Mouse (Mus musculus): ENCODE data around the gene Mapk3. TPM values are rescaled to one million over a fixed set of nuclear protein-coding genes. Genes with fewer than 3 reads are reported as not detected.
"Not testable (repeated sequence)": the region's sequence is repeated elsewhere in the genome, so short reads cannot be mapped to it uniquely, and the experiment has no call there.

Gene Mapk3
- polyA plus RNA-seq, 1 experiment, result 117 TPM

DNA sequence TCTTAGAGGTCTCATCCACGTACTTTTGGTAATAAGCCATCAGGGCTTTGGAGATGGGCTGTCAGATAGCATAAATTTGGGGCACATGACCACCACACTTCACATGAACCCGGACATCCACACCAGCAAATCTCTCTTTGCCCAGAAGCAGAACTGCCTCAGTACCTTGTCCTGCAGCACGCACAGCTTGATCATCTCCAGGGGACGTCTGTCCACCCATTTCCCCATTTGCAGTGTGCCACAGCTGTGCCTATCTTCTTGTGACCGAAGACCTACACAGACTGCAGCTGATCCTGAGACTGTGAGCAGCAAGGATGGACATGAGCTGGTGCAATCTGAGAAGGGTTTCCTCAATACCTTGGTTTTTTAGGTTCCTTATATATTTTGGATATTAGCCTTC lies 33.7 kb upstream of the Mapk3 start:
- H3K27ac ChIP-seq (ENCODE audit: control insufficient read depth, insufficient read depth, low read depth, low read length, poor library complexity), result peak overlapping the region; percentile 0; the same call in 1 of the 2 replicates

DNA sequence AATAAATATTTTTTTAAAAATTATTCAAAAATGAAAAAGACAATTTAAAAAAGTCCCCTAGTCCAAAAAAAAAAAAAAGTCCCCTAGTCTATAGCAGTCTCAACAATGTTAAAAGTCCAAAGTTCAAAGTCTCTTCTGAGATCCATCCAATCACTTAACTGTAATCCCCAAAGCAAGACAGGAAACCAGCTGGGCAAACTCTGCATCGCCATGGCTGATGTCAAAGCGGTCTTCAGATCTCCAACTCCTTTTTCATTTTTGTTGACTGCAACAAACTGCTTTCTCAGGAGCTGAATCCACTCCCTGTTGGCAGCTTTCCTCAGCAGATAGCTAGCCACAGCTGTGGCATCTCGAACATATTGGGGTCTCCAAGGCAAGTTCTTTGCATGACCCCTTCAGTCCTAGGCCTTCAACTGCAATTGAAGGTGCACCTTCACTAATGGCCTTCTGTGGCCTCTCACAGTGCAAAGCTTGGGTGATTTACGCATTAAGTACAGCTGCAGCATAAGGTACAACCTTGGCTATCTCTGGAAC lies 29.1 kb upstream of the Mapk3 start:
- H3K27ac ChIP-seq (ENCODE audit: control insufficient read depth, insufficient read depth, low read depth, low read length, poor library complexity); H3K4me3 ChIP-seq (replicated peaks; ENCODE audit: control insufficient read depth, low read depth, low read length); H3K4me1 ChIP-seq (ENCODE audit: control insufficient read depth, insufficient read depth, low read length): not testable (repeated sequence)
- WGBS, result 70% methylated on average over 4 of the region's 4 CpGs

More for the DNA sequence above, 33.7 kb upstream of the Mapk3 start:
- TF ChIP-seq POLR2A (IDR thresholded peaks at IDR 0.05; ENCODE audit: borderline replicate concordance, control insufficient read depth, low read depth, low read length), result no peak
- no peak for TF ChIP-seq CTCF (IDR thresholded peaks at IDR 0.05; ENCODE audit: control insufficient read depth, insufficient read depth, low read length)
- WGBS, result 26% methylated on average over 5 of the region's 5 CpGs
- H3K4me1 ChIP-seq (ENCODE audit: control insufficient read depth, insufficient read depth, low read length), result no peaks in the 10 kb centered on the region; the same call in 1 of the 2 replicates
- H3K4me3 ChIP-seq (replicated peaks; ENCODE audit: control insufficient read depth, low read depth, low read length), result no peak overlapping the region

DNA sequence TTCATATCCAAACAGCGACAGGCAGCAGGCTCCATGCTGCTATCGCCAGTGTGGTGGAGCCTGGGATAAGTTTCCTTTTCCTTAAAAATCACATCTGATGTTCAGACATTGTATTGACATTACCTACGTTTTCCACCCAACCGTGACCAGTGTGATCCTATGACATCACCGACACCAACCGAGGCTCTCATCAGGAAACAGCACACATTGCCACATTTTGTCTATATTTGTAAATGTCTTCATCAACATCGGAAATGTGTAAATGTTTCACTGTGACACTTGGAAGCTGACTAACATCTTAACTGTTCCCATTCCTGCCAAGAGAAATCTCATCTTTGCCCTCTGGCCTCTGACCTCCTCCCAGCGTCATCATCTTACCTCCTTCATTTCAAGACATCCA lies 23.3 kb upstream of the Mapk3 start:
- 60% methylated on average over 8 of the region's 8 CpGs for WGBS
- no peaks in the 10 kb centered on the region; the same call in 1 of the 2 replicates for H3K4me1 ChIP-seq (ENCODE audit: control insufficient read depth, insufficient read depth, low read length)
- no peak overlapping the region for H3K4me3 ChIP-seq (replicated peaks; ENCODE audit: control insufficient read depth, low read depth, low read length)
- H3K27ac ChIP-seq (ENCODE audit: control insufficient read depth, insufficient read depth, low read depth, low read length, poor library complexity), result no peak overlapping the region
- TF ChIP-seq CTCF (IDR thresholded peaks at IDR 0.05; ENCODE audit: control insufficient read depth, insufficient read depth, low read length) (no peak), POLR2A (IDR thresholded peaks at IDR 0.05; ENCODE audit: borderline replicate concordance, control insufficient read depth, low read depth, low read length) (no peak)

DNA sequence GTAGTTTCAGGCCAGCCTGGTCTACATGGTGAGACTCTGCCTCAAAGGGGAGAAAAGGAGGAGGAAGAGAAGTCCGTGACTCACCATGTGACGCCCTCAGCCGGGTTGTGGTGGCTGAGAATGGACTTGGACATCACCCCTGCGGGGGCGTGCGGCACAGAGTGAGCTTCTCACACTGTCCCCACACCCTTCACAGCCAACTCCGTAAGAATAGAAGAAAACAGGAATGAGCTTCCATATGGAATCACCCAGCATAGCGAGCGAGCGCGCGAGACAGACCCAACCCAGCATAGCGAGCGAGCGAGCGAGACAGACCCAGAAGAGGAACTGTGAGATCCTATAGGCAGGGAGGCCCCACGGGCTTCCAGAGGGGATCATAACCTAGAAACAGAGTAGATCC lies 19.9 kb upstream of the Mapk3 start:
- WGBS, result 82% methylated on average over 17 of the region's 17 CpGs
- TF ChIP-seq POLR2A (IDR thresholded peaks at IDR 0.05; ENCODE audit: borderline replicate concordance, control insufficient read depth, low read depth, low read length), result no peak
- TF ChIP-seq CTCF (IDR thresholded peaks at IDR 0.05; ENCODE audit: control insufficient read depth, insufficient read depth, low read length), result no peak
- Histone ChIP-seq H3K4me1 (ENCODE audit: control insufficient read depth, insufficient read depth, low read length) (no peaks in the 10 kb centered on the region; the same call in 1 of the 2 replicates), H3K4me3 (replicated peaks; ENCODE audit: control insufficient read depth, low read depth, low read length) (no peak overlapping the region), H3K27ac (ENCODE audit: control insufficient read depth, insufficient read depth, low read depth, low read length, poor library complexity) (no peak overlapping the region)

DNA sequence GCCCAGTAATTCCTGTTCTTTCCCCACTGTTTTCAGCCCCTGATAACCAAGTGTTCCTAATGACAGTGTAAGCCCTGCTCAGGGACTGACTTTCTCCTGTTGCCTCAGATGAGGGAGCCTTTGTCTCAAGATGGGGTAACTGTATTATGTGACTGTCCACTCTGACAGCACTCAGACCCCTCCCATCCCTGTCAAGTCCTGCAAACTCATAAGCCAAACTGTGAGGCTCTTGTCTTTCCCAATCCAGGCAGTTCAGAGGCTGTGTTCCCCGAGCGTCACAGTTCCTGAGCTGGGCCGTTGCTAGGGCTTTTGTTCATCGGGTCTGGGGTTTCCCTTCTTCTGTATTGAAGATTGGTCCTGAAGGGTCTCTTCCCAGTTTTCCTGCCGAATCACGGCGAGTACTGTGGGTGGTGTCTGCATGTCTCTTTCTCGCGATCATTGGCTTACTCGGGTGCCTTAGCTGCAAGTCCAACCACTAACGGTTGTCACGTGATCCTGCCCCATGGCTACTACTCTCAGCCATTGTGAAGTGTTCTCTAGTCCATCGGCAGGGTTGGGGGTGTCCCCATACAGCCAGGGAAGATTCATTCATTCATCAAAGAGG lies 19.2 kb upstream of the Mapk3 start:
- TF ChIP-seq CTCF (IDR thresholded peaks at IDR 0.05; ENCODE audit: control insufficient read depth, insufficient read depth, low read length) (no peak), POLR2A (IDR thresholded peaks at IDR 0.05; ENCODE audit: borderline replicate concordance, control insufficient read depth, low read depth, low read length) (no peak)
- 78% methylated on average over 13 of the region's 13 CpGs for WGBS
- H3K4me1 ChIP-seq (ENCODE audit: control insufficient read depth, insufficient read depth, low read length), result no peaks in the 10 kb centered on the region; the same call in 1 of the 2 replicates
- H3K27ac ChIP-seq (ENCODE audit: control insufficient read depth, insufficient read depth, low read depth, low read length, poor library complexity), result no peak overlapping the region
- H3K4me3 ChIP-seq (replicated peaks; ENCODE audit: control insufficient read depth, low read depth, low read length), result no peak overlapping the region

DNA sequence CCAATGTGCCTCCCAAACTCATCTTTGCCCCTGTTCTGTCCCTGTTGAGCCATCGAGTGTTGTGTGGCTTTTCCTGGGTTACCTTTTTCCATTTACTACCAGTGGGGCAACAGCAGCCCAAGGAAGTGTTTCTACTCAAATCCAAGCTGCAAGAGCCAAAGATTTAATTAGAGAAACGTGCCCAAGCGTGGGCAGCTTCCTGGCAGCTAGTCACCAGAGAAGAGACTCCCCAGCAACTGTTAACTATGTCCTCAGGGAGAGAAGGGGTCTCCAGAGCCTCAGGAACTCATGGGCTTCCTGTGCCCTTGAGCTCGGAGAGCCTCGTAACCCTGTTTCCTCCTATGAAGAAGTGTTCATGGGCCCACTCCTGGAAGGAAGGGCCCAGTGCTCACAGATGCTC lies 18.4 kb upstream of the Mapk3 start:
- Histone ChIP-seq H3K4me3 (replicated peaks; ENCODE audit: control insufficient read depth, low read depth, low read length) (no peak overlapping the region), H3K4me1 (ENCODE audit: control insufficient read depth, insufficient read depth, low read length) (no peaks in the 10 kb centered on the region; the same call in 1 of the 2 replicates), H3K27ac (ENCODE audit: control insufficient read depth, insufficient read depth, low read depth, low read length, poor library complexity) (no peak overlapping the region)
- TF ChIP-seq POLR2A (IDR thresholded peaks at IDR 0.05; ENCODE audit: borderline replicate concordance, control insufficient read depth, low read depth, low read length) (no peak), CTCF (IDR thresholded peaks at IDR 0.05; ENCODE audit: control insufficient read depth, insufficient read depth, low read length) (no peak)
- 43% methylated on average over 5 of the region's 5 CpGs for WGBS

DNA sequence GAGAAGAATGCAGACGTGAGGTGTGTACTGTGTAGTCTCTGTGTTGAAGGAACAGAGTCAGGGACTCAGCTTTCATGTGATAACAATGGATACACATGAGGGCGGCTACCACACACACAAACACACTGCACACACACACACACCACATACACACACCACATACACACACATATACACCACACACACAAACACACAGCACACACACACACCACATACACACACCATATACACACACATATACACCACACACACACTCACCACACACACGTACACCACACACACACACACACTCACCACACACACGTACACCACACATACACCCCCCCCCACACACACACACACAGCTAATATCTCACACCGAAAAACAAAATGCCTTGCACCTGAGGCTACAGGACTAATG lies 17.9 kb upstream of the Mapk3 start:
- Histone ChIP-seq H3K27ac (ENCODE audit: control insufficient read depth, insufficient read depth, low read depth, low read length, poor library complexity) (no peak overlapping the region), H3K4me3 (replicated peaks; ENCODE audit: control insufficient read depth, low read depth, low read length) (no peak overlapping the region), H3K4me1 (ENCODE audit: control insufficient read depth, insufficient read depth, low read length) (no peaks in the 10 kb centered on the region; the same call in 1 of the 2 replicates)
- no peak for TF ChIP-seq POLR2A (IDR thresholded peaks at IDR 0.05; ENCODE audit: borderline replicate concordance, control insufficient read depth, low read depth, low read length)
- no peak for TF ChIP-seq CTCF (IDR thresholded peaks at IDR 0.05; ENCODE audit: control insufficient read depth, insufficient read depth, low read length)
- 80% methylated on average over 5 of the region's 5 CpGs for WGBS

DNA sequence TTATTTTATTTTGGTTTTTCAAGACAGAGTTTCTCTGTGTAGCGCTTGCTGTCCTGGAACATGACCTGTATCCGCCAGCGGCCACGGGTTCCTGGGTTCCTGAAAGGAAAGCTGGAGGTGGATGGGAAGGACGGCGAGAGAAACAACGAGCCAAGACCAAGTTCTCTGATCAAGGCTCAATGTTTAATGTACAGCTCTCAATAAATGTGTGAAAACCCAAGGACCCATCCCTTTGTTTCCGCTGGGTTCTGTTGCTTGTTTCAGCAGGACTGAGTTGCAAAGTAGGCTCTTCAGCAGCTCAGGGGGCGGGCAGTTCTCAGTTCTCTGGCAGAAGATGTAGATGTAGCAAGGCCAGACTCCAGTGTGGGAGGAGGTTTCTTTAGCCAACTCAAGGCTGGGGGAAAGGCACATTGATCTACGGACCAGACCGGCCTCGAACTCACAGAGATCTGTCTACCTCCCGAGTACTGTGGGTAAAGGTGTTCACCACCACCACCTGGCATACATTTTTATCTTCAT lies 17.4 kb upstream of the Mapk3 start:
- no peak overlapping the region for H3K27ac ChIP-seq (ENCODE audit: control insufficient read depth, insufficient read depth, low read depth, low read length, poor library complexity)
- WGBS, result 87% methylated on average over 13 of the region's 13 CpGs
- TF ChIP-seq POLR2A (IDR thresholded peaks at IDR 0.05; ENCODE audit: borderline replicate concordance, control insufficient read depth, low read depth, low read length) (no peak), CTCF (IDR thresholded peaks at IDR 0.05; ENCODE audit: control insufficient read depth, insufficient read depth, low read length) (no peak)
- H3K4me3 ChIP-seq (replicated peaks; ENCODE audit: control insufficient read depth, low read depth, low read length), result no peak overlapping the region
- no peaks in the 10 kb centered on the region; the same call in 1 of the 2 replicates for H3K4me1 ChIP-seq (ENCODE audit: control insufficient read depth, insufficient read depth, low read length)

Measured in bone marrow, adult 2 months (tissue).